Mouse (Mus musculus) hematopoietic stem cell, adult 5-6 weeks (primary cell): ENCODE data around the gene Rbfox3. TPM values are rescaled to one million over a fixed set of nuclear protein-coding genes. Genes with fewer than 3 reads are reported as not detected.
"Not testable (repeated sequence)": the region's sequence is repeated elsewhere in the genome, so short reads cannot be mapped to it uniquely, and the experiment has no call there.

Experiments used
- ATAC-seq, 2 experiments: fragments of 125-278 bp in 1 of 2; replicated peaks in 1 of 2; 2 replicates each; pipeline ENCODE4 v1.8.0; 2016 to 2017; ENCODE audit warnings: inconsistent platforms in 2 of 2, mild to moderate bottlenecking in 2 of 2, moderate number of reproducible peaks in 2 of 2, low read depth in 1 of 2, moderate TSS enrichment in 1 of 2; ENCODE audit not compliant: low FRiP score in 2 of 2, poor library complexity in 2 of 2, severe bottlenecking in 2 of 2, insufficient read depth in 1 of 2, low TSS enrichment in 1 of 2
- total RNA-seq: library from RNA; stranded (forward); fragments of 172-1452, 232-1000 nt; gene quantifications from 2 replicates; pipeline ENCODE4 v1.2.3, GENCODE M21; 2017

Gene Rbfox3
- total RNA-seq, 1 experiment from 2014 or later = not detected

- ATAC-seq = no peak
Measured at GRCm38 (mm10) chr11:118793639-118794021, 117.8 kb downstream of the Rbfox3 start.

- no peak for ATAC-seq
Measured at GRCm38 (mm10) chr11:118792916-118793638, 118.3 kb downstream of the Rbfox3 start.

DNA sequence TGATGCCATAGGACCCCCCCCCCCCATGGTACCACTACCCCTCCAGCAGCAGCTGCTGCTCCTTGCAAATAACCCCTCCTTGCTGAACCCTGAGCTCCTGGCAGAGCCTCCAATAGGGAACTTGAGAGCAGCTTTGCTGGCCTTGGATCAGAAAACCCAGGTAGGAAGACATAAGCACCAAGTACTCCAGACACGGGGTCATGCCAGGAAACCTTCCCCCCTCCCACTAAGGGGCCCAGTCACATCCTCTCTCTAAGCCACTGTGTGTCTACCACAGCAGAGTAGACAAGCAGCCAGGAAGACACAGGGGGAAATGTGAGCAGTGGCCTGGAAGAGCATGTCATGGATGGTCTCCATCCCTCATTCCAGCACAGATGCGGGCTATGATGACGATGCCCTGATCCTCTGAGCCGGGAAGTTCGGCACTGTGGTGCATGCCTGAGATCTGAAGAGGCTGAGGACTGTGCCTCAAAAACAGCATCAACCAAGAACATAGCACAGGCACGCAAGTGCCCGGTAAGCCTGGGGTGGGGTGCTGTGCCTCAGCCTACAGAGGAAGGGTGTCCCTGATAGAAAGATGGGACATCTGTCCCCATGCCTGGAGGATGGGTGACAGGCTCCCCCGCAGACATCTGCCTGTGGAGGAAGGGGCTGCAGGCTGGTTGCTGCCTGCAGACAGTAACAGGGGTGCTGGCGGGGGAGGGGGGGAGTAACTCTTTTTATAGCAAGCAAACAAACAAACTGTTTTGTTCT, 119.1 kb downstream of the Rbfox3 start:
- ATAC-seq = no peak

- no peak for ATAC-seq
Measured at GRCm38 (mm10) chr11:118791391-118791790, 120.0 kb downstream of the Rbfox3 start.

DNA sequence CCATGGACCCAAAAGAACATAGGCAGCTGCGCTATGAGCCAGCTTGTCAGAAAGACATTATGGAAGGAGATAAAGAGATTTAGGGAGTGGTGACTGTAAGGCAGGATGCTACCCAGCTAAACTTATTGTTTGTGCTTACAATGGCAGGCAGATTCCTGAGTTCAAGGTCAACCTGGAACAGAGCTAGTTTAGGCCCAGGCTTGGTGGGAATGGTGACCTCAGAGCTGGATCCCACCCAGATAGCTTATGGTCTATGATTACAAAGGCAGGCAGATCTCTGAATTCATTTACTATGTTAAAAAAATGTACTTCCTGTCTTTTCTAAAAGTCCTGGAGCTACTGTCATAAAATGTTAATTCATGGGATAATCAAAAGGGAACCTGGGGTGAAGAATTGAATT, 123.3 kb downstream of the Rbfox3 start:
- ATAC-seq = no peak

- ATAC-seq = no peak
Measured at GRCm38 (mm10) chr11:118782677-118783076, 128.7 kb downstream of the Rbfox3 start.

DNA sequence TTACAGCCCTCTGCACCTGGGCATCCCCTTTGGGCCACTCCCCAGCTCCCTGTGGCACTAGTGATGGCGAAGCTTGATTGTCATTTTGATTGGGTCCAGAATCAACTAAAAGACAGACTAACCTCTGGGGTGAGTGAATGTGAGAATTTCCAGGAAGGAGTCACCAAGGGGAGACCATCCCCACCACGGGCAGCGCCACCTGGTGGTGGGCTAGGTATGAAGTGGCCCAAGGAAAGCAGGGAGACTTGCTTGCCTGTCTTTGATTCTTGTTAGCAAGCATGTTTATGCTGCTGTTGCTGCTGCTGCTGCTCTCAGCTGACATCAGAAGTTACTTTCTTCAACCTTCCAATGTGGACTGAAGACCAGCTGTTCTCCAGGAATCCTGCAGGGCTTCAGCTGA, 135.6 kb downstream of the Rbfox3 start:
- no peak; a peak in 1 of 4 replicates for ATAC-seq

GRCm38 (mm10) chr11:118774777-118775176, 136.6 kb downstream of the Rbfox3 start:
- not testable (repeated sequence) for ATAC-seq

DNA sequence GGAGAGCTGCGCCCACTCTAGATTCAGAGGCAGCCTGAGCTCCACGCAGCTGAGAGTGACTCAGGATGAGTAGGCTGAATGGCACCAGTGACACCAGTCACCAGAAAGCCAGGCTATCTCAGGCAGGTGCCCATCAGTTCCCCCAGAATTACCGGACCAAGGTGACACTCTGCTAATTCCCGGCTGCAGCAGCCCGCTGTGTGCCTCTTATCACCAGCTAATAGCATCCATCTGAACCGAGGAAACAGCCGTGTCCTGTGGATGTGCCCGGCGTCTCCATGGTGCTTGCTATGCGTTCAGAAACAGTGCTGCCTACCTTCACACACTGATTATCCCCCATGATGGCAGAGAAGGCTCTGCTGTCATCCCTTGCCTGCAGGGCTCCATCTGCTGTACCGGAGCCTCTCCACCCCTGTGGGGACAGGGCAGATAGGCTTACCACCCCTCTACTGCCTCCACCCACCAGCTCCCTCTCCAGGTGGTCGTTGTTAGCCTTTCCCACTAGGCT, 138.3 kb downstream of the Rbfox3 start:
- no peak for ATAC-seq

DNA sequence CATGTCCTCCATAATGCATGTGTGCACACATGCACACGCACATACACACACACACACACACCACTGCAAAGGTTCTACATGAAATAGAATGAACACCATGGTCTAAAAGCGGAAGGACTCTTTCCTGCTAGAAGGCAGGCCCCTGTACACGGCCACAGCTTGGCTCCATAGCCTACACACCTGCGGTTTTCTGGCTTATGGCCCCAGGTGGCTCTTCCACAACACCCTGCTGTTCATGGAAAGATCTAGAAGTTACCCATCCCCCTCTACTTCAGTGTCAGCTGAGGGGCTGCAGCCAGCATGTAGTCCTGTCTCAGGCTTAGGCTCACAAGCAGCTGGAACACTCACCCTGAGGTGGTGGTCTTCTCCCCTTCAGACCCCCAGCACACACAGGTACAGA, 140.0 kb downstream of the Rbfox3 start:
- no peak for ATAC-seq

- no peak for ATAC-seq
Measured at GRCm38 (mm10) chr11:118770789-118771188, 140.6 kb downstream of the Rbfox3 start.

DNA sequence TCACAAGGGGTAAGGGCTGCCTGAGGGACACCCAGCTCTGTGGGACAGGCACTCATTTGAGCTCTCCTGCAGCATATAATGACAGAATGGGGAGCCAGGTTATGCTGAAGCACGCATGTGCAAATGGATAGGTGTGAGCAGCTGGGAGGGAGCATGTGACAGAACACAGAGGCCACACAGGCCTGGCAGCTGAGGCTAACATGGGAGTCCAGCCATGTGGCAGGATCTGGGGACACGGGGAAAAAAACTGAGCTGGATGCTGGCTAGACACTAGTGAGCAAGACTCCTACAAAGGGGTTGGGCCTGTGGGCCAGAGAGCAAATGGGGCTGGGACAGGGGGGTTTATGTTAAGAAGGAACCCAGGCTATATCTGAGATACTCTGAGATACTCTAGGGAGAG, 141.9 kb downstream of the Rbfox3 start:
- no peak for ATAC-seq

GRCm38 (mm10) chr11:118768441-118768840, 143.0 kb downstream of the Rbfox3 start:
- no peak for ATAC-seq

- no peak for ATAC-seq
Measured at GRCm38 (mm10) chr11:118767411-118767810, 144.0 kb downstream of the Rbfox3 start.

- ATAC-seq = no peak
Measured at GRCm38 (mm10) chr11:118760296-118760988, 151.0 kb downstream of the Rbfox3 start.

GRCm38 (mm10) chr11:118759228-118759627, 152.2 kb downstream of the Rbfox3 start:
- ATAC-seq = no peak

GRCm38 (mm10) chr11:118758277-118758990, 153.0 kb downstream of the Rbfox3 start:
- no peak for ATAC-seq
